17 mouse cellular contexts compared by ENCODE assay signal in genomic region chr5:74337491-74337890, GRCm38 (mm10).
A peak's percentile ranks its signal among the peaks of the same experiment; 100 is the strongest.
DNase-seq lines count a peak whose midpoint lies in the region; ATAC-seq and TF ChIP-seq lines count a peak whose summit lies in the region.
"Had no signal": no experiment of that assay in that cellular context is flagged by ENCODE, and none has a peak within 500 bp of the region (broad histone marks: within the 10 kb centered on the region; RNA-seq: fewer than 3 reads in every experiment).

No protein-coding gene starts in this region.

- H3K27ac ChIP-seq in heart, embryonic 13.5 days (replicated peaks), result 0 out of 2 replicates have a peak overlapping the region, but pooled peaks have one; percentile 13
- H3K27ac ChIP-seq in lung, postnatal 0 days (ENCODE audit: low read length), result no peak overlapping the region
- no peak overlapping the region for H3K27ac ChIP-seq in MEL (ENCODE audit: control insufficient read depth, low read depth, low read length)
- H3K27ac ChIP-seq: limb, embryonic 15.5 days; neural tube, embryonic 15.5 days had no signal

- no peak overlapping the region for H3K4me2 ChIP-seq in heart, embryonic 13.5 days
- H3K4me2 ChIP-seq in lung, postnatal 0 days (replicated peaks; ENCODE audit: low read depth, low read length), result no peak overlapping the region
- H3K4me2 ChIP-seq: limb, embryonic 15.5 days; neural tube, embryonic 15.5 days had no signal

- no peaks in the 10 kb centered on the region for H3K27me3 ChIP-seq in heart, embryonic 13.5 days (replicated peaks)
- no peaks in the 10 kb centered on the region for H3K27me3 ChIP-seq in lung, postnatal 0 days (replicated peaks; ENCODE audit: insufficient read depth, low read length)
- no peaks in the 10 kb centered on the region for H3K27me3 ChIP-seq in MEL (ENCODE audit: control insufficient read depth in 1 of 2, insufficient read depth in 2 of 2, low read length in 2 of 2)
- H3K27me3 ChIP-seq: limb, embryonic 15.5 days had no signal

- no peak overlapping the region for H3K9ac ChIP-seq in heart, embryonic 13.5 days
- no peak overlapping the region for H3K9ac ChIP-seq in lung, postnatal 0 days (replicated peaks; ENCODE audit: low read depth)
- no peak overlapping the region for H3K9ac ChIP-seq in MEL (ENCODE audit: control insufficient read depth, low read depth, low read length, poor library complexity, severe bottlenecking)
- H3K9ac ChIP-seq: limb, embryonic 15.5 days; liver, postnatal 0 days; neural tube, embryonic 15.5 days had no signal

- no peak for TF ChIP-seq RAD21 in MEL (IDR thresholded peaks at IDR 0.05; ENCODE audit: low read depth, low read length)

- no peak for TF ChIP-seq EP300 in lung, postnatal 0 days (IDR thresholded peaks at IDR 0.05)
- TF ChIP-seq EP300 in MEL (IDR thresholded peaks at IDR 0.05; ENCODE audit: low read depth in 1 of 2, low read length in 2 of 2), result no peak

- intact Hi-C loops in heart, postnatal 14 days (cut with DNase I), result no loop called here

- H3K36me3 ChIP-seq in heart, embryonic 13.5 days, result no peaks in the 10 kb centered on the region
- no peaks in the 10 kb centered on the region for H3K36me3 ChIP-seq in lung, postnatal 0 days (ENCODE audit: insufficient read depth, low read length)
- no peaks in the 10 kb centered on the region for H3K36me3 ChIP-seq in MEL (ENCODE audit: control insufficient read depth in 1 of 2, insufficient read depth in 2 of 2, low read length in 2 of 2)
- H3K36me3 ChIP-seq: limb, embryonic 15.5 days; neural tube, embryonic 15.5 days had no signal

- no peaks in the 10 kb centered on the region for H3K79me2 ChIP-seq in MEL (ENCODE audit: control insufficient read depth, insufficient read depth, low read length, poor library complexity)

- H3K9me3 ChIP-seq in heart, embryonic 13.5 days, result no peaks in the 10 kb centered on the region
- no peaks in the 10 kb centered on the region for H3K9me3 ChIP-seq in lung, postnatal 0 days (ENCODE audit: low read length)
- H3K9me3 ChIP-seq in MEL (replicated peaks; ENCODE audit: insufficient read depth, low read length), result no peaks in the 10 kb centered on the region
- H3K9me3 ChIP-seq: limb, embryonic 15.5 days; neural tube, embryonic 15.5 days had no signal

- H3K4me3 ChIP-seq in heart, embryonic 13.5 days, result no peak overlapping the region
- H3K4me3 ChIP-seq in lung, postnatal 0 days (ENCODE audit: low read depth, low read length), result no peak overlapping the region
- H3K4me3 ChIP-seq in MEL (ENCODE audit: control insufficient read depth in 1 of 2, insufficient read depth in 1 of 2, low read depth in 2 of 2, low read length in 2 of 2), result no peak overlapping the region
- H3K4me3 ChIP-seq: limb, embryonic 15.5 days; neural tube, embryonic 15.5 days had no signal

- no peak for TF ChIP-seq CTCF in lung, postnatal 0 days (IDR thresholded peaks at IDR 0.05)
- TF ChIP-seq CTCF in MEL (IDR thresholded peaks at IDR 0.05 in 2 of 3, conservative IDR thresholded peaks at IDR 0.05 in 1 of 3; ENCODE audit: control insufficient read depth in 1 of 3, insufficient read depth in 1 of 3, low read depth in 2 of 3, low read length in 3 of 3, poor library complexity in 1 of 3, severe bottlenecking in 1 of 3), result no peak

- peaks cover 27% of the 10 kb centered on the region for H3K4me1 ChIP-seq in heart, embryonic 13.5 days
- H3K4me1 ChIP-seq in lung, postnatal 0 days (ENCODE audit: insufficient read depth, low read depth, low read length), result no peaks in the 10 kb centered on the region
- no peaks in the 10 kb centered on the region for H3K4me1 ChIP-seq in MEL (ENCODE audit: control insufficient read depth in 1 of 2, insufficient read depth in 2 of 2, low read length in 2 of 2)

- peak; percentile 39 to 56 for DNase-seq in cerebellum, postnatal 10 days
- no peak for DNase-seq in cerebellum, adult 11 months
- no peak for DNase-seq in heart, postnatal 14 days
- DNase-seq in lung, postnatal 0 days (ENCODE audit: low spot score), result peak; percentile 31
- DNase-seq in lung, postnatal 14 days, result no peak
- DNase-seq in MEL (ENCODE audit: low read depth, low spot score), result peak; percentile 9
- no peak for DNase-seq in adrenal gland, adult 18-20 months (ENCODE audit: low spot score in 2 of 2)
- DNase-seq: embryo, embryonic 11 days; gastrocnemius, postnatal 36 days; kidney, adult 11 months; liver, postnatal 0 days; right cerebral cortex, postnatal 25 days; thymus, adult 2 months had no signal

- WGBS in heart, embryonic 13.5 days, result 81% methylated on average over 3 of the region's 3 CpGs
- WGBS in lung, postnatal 0 days, result 85% methylated on average over 3 of the region's 3 CpGs

- ATAC-seq in heart, embryonic 13.5 days (ENCODE audit: extremely low read depth, insufficient number of reproducible peaks, low FRiP score, low TSS enrichment), result no peak
- ATAC-seq in lung, postnatal 0 days, result no peak
- ATAC-seq: CD4-positive, CD25-positive, alpha-beta regulatory T cell, adult 4 months; liver, postnatal 0 days had no signal

- no peak for TF ChIP-seq POLR2A in MEL (IDR thresholded peaks at IDR 0.05; ENCODE audit: control insufficient read depth in 1 of 2, insufficient read depth in 1 of 2, low read depth in 1 of 2, low read length in 2 of 2, poor library complexity in 1 of 2)

TF ChIP-seq in MEL, 35 proteins besides CTCF, POLR2A, EP300 and RAD21:
- TF ChIP-seq ELF1 (IDR thresholded peaks at IDR 0.05; ENCODE audit: low read depth, low read length) (no peak), MAX (IDR thresholded peaks at IDR 0.05; ENCODE audit: low read length) (no peak), ZMIZ1 (IDR thresholded peaks at IDR 0.05; ENCODE audit: low read depth, low read length) (no peak), MAZ (IDR thresholded peaks at IDR 0.05; ENCODE audit: low read depth, low read length) (no peak), TAL1 (IDR thresholded peaks at IDR 0.05; ENCODE audit: low read length) (no peak), E2F4 (IDR thresholded peaks at IDR 0.05; ENCODE audit: borderline replicate concordance, low read depth, low read length) (no peak), USF1 (IDR thresholded peaks at IDR 0.05; ENCODE audit: low read depth, low read length) (no peak), USF2 (IDR thresholded peaks at IDR 0.05; ENCODE audit: borderline replicate concordance in 1 of 2, insufficient read depth in 1 of 2, low read depth in 1 of 2, low read length in 2 of 2) (no peak), MXI1 (IDR thresholded peaks at IDR 0.05; ENCODE audit: low read depth, low read length) (no peak), SIN3A (IDR thresholded peaks at IDR 0.05; ENCODE audit: low read length) (no peak), KAT2A (conservative IDR thresholded peaks at IDR 0.05; ENCODE audit: low read depth, low read length) (no peak)

Comparison
In these comparisons a context has a peak if more than half of its experiments do, and no peak if none do; other contexts are left out.
1. DNase-seq: peak in cerebellum, postnatal 10 days (2 of 2), lung, postnatal 0 days (single experiment) and MEL (single experiment); none in cerebellum, adult 11 months (single experiment), heart, postnatal 14 days (0 of 2), lung, postnatal 14 days (single experiment) and adrenal gland, adult 18-20 months (0 of 2).